Mouse (Mus musculus): ENCODE results near the gene Rpl37.

Gene Rpl37

GRCm38 (mm10) chr15:5116270-5117030 lies at the start of gene Rpl37:
Rpl37 (plus strand) TSS chr15:5116645.
- in situ Hi-C loops (cut with MboI; ENCODE audit: low pct_unique_long_range_greater_than_20kb in 1 of 2, low sequenced_read_pairs in 2 of 2, unreplicated experiment in 1 of 2), result loop anchor here in 1 of 2 experiments (25.0 kb wide), 1 partner anchor 1129 kb away; the partner anchor contains the start of genes AW549877 and Fbxo4

DNA sequence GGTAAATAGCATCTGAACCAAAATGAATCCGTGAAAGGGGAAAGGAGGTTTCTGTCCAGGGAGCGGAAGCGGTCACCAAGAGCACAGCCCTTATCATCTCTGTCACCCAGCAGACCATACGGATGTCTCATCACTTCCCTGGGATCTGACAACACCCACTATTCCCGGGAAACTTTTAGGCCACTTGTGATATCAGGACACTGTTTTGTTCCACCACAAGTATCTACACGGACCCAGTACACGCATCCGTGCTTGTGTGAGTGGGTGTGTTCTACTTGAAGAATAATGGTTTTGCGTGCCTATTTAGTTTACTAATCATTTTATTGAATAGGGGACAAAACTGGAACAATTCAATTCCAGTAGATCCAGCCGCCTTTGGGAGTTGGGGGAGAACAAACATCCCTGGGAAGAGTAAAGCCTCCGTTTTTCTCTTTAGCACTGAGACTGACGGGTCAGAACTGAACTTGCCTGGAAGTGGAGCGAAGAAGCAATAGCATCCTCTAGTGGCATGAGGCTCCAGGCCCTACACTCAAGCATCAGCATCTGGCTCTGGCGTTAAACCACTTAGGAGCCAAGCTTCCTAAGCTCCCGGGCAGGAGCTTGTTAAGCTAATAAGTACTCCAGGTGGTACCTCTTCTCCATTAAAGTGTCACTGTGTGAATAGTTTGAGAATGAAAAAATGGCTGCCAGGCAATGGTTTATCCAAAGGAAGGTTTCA lies 47.5 kb upstream of the Rpl37 start:
- in situ Hi-C loops (cut with MboI; ENCODE audit: low pct_unique_long_range_greater_than_20kb in 1 of 2, low sequenced_read_pairs in 2 of 2, unreplicated experiment in 1 of 2), result no loop called here

- in situ Hi-C loops (cut with MboI; ENCODE audit: low pct_unique_long_range_greater_than_20kb in 1 of 2, low sequenced_read_pairs in 2 of 2, unreplicated experiment in 1 of 2), result no loop called here
These were observed 35.2 kb upstream of the Rpl37 start for GRCm38 (mm10) chr15:5081235-5081634.

DNA sequence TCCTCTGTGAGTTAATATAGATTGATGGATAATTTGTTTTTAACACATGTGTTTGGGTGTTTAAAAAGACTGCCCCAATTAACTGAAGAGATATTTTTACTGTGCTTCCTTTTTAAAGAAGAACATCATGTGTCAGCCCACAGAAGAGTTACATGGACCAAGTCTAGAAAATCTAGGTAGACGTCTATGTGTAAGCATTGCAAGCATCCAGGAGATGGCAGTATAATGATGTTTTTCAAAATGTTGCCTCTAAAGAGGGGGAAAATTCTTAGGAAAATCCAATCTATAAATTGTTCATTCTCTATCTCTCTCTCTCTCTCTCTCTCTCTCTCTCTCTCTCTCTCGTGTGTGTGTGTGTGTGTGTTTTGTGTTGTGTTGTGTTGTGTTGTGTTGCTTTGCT lies 30.3 kb upstream of the Rpl37 start:
- in situ Hi-C loops (cut with MboI; ENCODE audit: low pct_unique_long_range_greater_than_20kb in 1 of 2, low sequenced_read_pairs in 2 of 2, unreplicated experiment in 1 of 2), result no loop called here

GRCm38 (mm10) chr15:5088850-5089608 lies 27.4 kb upstream of the Rpl37 start:
- in situ Hi-C loops (cut with MboI; ENCODE audit: low pct_unique_long_range_greater_than_20kb in 1 of 2, low sequenced_read_pairs in 2 of 2, unreplicated experiment in 1 of 2), result no loop called here

GRCm38 (mm10) chr15:5090131-5090530 lies 26.3 kb upstream of the Rpl37 start:
- in situ Hi-C loops (cut with MboI; ENCODE audit: low pct_unique_long_range_greater_than_20kb in 1 of 2, low sequenced_read_pairs in 2 of 2, unreplicated experiment in 1 of 2), result no loop called here

- in situ Hi-C loops (cut with MboI; ENCODE audit: low pct_unique_long_range_greater_than_20kb in 1 of 2, low sequenced_read_pairs in 2 of 2, unreplicated experiment in 1 of 2), result no loop called here
These were observed 20.7 kb upstream of the Rpl37 start for GRCm38 (mm10) chr15:5095534-5096301.

DNA sequence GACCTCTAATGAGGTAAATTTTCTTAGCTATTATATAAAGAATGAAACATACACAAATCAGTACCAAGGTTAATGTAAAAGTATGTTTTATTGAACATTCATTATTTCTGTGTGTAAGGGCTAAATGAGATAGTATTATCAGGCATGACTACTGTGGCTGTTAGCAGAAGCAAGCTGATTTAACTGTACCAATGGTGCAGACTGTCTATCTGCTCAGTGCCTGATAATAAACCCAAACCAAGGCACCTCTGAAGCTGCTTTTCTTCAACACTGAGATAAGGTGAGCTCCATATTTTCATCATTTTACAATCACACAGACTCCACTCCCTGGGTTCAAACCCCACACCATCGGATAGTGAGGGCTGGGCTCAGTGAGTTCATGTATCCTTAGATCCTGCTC lies 19.1 kb upstream of the Rpl37 start:
- in situ Hi-C loops (cut with MboI; ENCODE audit: low pct_unique_long_range_greater_than_20kb in 1 of 2, low sequenced_read_pairs in 2 of 2, unreplicated experiment in 1 of 2), result no loop called here

GRCm38 (mm10) chr15:5102312-5102711 lies 14.1 kb upstream of the Rpl37 start:
- in situ Hi-C loops (cut with MboI; ENCODE audit: low pct_unique_long_range_greater_than_20kb in 1 of 2, low sequenced_read_pairs in 2 of 2, unreplicated experiment in 1 of 2), result loop anchor here in 1 of 2 experiments (25.0 kb wide), 1 partner anchor 1115 kb away; the partner anchor contains the start of genes AW549877 and Fbxo4

- in situ Hi-C loops (cut with MboI; ENCODE audit: low pct_unique_long_range_greater_than_20kb in 1 of 2, low sequenced_read_pairs in 2 of 2, unreplicated experiment in 1 of 2), result loop anchor here in 1 of 2 experiments (25.0 kb wide), 1 partner anchor 1119 kb away; the partner anchor contains the start of genes AW549877 and Fbxo4
These were observed 10.6 kb upstream of the Rpl37 start for GRCm38 (mm10) chr15:5105891-5106290.

DNA sequence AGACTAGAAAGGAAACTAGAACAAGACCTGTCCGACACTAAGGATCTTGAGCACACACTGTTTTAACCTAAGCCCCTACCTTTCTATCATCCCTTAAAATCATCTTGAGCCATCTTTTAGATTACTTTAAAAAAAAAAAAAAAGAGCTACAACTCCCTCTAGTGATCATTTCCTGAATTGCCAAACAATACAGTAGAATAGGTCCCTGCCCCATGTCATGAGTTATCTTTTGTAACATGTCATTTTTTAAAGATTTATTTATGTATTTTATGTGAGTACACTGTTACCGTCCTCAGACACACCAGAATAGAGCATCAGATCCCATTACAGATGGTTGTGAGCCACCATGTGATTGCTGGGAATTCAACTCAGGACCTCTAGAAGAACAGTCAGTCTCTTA lies 10.2 kb upstream of the Rpl37 start:
- in situ Hi-C loops (cut with MboI; ENCODE audit: low pct_unique_long_range_greater_than_20kb in 1 of 2, low sequenced_read_pairs in 2 of 2, unreplicated experiment in 1 of 2), result loop anchor here in 1 of 2 experiments (25.0 kb wide), 1 partner anchor 1119 kb away; the partner anchor contains the start of genes AW549877 and Fbxo4

- in situ Hi-C loops (cut with MboI; ENCODE audit: low pct_unique_long_range_greater_than_20kb in 1 of 2, low sequenced_read_pairs in 2 of 2, unreplicated experiment in 1 of 2), result loop anchor here in 1 of 2 experiments (25.0 kb wide), 1 partner anchor 1121 kb away; the partner anchor contains the start of genes AW549877 and Fbxo4
These were observed 8.5 kb upstream of the Rpl37 start, which contains the start of gene Card6 for GRCm38 (mm10) chr15:5107686-5108654. Card6 (minus strand) TSS chr15:5108539.

DNA sequence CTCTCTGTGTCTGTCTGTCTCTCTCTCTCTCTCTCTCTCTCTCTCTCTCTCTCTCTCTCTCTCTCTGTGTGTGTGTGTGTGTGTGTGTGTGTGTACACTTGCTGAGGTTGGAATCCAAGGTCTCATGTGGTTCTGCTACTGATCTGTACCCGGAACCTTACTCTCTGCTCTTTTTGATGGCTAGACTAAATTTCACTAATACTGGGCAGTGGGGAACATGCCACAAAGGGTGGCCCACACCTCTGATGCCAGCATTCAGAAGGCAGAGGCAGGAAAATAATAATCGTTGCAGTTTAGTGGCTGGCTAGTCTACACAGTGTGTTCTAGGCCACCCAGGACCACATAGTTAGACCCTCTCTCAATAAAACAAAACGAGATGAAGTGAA lies 7.8 kb upstream of the Rpl37 start:
- in situ Hi-C loops (cut with MboI; ENCODE audit: low pct_unique_long_range_greater_than_20kb in 1 of 2, low sequenced_read_pairs in 2 of 2, unreplicated experiment in 1 of 2), result loop anchor here in 1 of 2 experiments (25.0 kb wide), 1 partner anchor 1121 kb away; the partner anchor contains the start of genes AW549877 and Fbxo4

DNA sequence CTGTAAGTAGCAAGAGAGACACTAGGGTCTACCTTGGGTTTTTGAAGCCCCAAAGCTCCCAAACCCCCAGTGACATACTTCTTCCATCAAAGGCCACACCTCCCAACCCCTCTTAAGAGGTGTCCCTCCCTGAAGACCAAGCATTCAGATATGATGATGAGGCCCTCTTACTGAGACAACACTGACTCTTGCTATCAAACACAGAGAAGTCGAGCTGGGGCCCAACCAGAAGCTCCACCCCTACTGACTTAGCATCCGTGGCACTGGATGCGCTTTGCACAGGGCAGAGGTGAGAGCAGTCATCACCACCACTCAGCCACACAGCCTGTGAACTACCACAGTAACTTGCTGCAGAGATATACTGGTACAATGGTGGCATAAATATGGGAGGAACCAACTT lies 3.8 kb upstream of the Rpl37 start:
- in situ Hi-C loops (cut with MboI; ENCODE audit: low pct_unique_long_range_greater_than_20kb in 1 of 2, low sequenced_read_pairs in 2 of 2, unreplicated experiment in 1 of 2), result loop anchor here in 1 of 2 experiments (25.0 kb wide), 1 partner anchor 1125 kb away; the partner anchor contains the start of genes AW549877 and Fbxo4

DNA sequence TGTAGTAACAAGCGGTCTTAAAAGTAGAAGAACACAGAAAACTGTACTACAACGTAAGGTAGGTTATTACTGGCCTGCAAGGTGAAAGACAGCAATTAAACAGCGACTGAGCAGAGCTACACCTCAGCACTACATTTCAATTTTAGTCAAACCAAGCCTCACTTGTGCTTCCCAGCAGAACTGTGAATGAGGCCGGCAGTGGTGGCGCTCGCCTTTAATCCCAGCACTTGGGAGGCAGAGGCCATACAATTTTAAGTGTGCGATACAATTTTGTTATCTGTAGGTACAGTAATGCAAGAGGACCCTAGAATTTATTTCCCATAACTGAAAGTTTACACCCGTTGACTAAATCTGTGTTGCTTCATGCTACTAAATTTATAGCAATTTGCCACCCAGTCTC lies 1.3 kb upstream of the Rpl37 start:
- in situ Hi-C loops (cut with MboI; ENCODE audit: low pct_unique_long_range_greater_than_20kb in 1 of 2, low sequenced_read_pairs in 2 of 2, unreplicated experiment in 1 of 2), result loop anchor here in 1 of 2 experiments (25.0 kb wide), 1 partner anchor 1128 kb away; the partner anchor contains the start of genes AW549877 and Fbxo4

- in situ Hi-C loops (cut with MboI; ENCODE audit: low pct_unique_long_range_greater_than_20kb in 1 of 2, low sequenced_read_pairs in 2 of 2, unreplicated experiment in 1 of 2), result loop anchor here in 1 of 2 experiments (25.0 kb wide), 1 partner anchor 1130 kb away; the partner anchor contains the start of genes AW549877 and Fbxo4
These were observed 671 bp downstream of the Rpl37 start for GRCm38 (mm10) chr15:5117031-5117601.
